Mouse (Mus musculus) neural tube, embryonic 13.5 days (tissue): ENCODE data around the gene Tekt1. TPM values are rescaled to one million over a fixed set of nuclear protein-coding genes. Genes with fewer than 3 reads are reported as not detected.

Experiments
- ATAC-seq: fragments of 200-750 bp; cut with Nextera tagmentation; 2 replicates; pipeline ENCODE4 v1.8.0; 2017; ENCODE audit warnings: low read depth, mild to moderate bottlenecking, moderate TSS enrichment, moderate library complexity
- H3K27ac ChIP-seq: fragments of 300-500 bp; sonication (generic); replicated peaks from 2 replicates; pipeline ENCODE4 v1.5.1; 2015; ENCODE audit warnings: moderate library complexity, mild to moderate bottlenecking, inconsistent platforms
- H3K27me3 ChIP-seq: fragments of 300-500 bp; sonication (generic); 2 replicates; pipeline ENCODE4 v1.6.1; 2015; ENCODE audit warnings: mild to moderate bottlenecking, inconsistent platforms
- H3K36me3 ChIP-seq: fragments of 300-500 bp; sonication (generic); 2 replicates; pipeline ENCODE4 v1.6.1; 2015; ENCODE audit warnings: mild to moderate bottlenecking, inconsistent platforms
- H3K4me1 ChIP-seq: fragments of 300-500 bp; sonication (generic); replicated peaks from 2 replicates; pipeline ENCODE4 v1.6.1; 2015; ENCODE audit warnings: inconsistent platforms
- H3K4me2 ChIP-seq: fragments of 300-500 bp; sonication (generic); 2 replicates; pipeline ENCODE4 v1.6.1; 2015; ENCODE audit warnings: inconsistent platforms, mild to moderate bottlenecking, moderate library complexity
- H3K4me3 ChIP-seq: fragments of 300-500 bp; sonication (generic); 2 replicates; pipeline ENCODE4 v1.5.1; 2015; ENCODE audit warnings: mild to moderate bottlenecking, inconsistent platforms
- H3K9ac ChIP-seq: fragments of 300-500 bp; sonication (generic); 2 replicates; pipeline ENCODE4 v1.6.1; 2015; ENCODE audit warnings: moderate library complexity, mild to moderate bottlenecking, inconsistent platforms
- H3K9me3 ChIP-seq: fragments of 300-500 bp; sonication (generic); 2 replicates; pipeline ENCODE4 v1.6.1; 2016; ENCODE audit warnings: inconsistent platforms
- WGBS: fragments of 180-500 bp; shearing (Covaris S2); methylation state at CpG from one replicate; pipeline ENCODE4 v1.1.7; 2015; 5-methylcytosine and 5-hydroxymethylcytosine counted together
- polyA plus RNA-seq: library from polyadenylated mRNA; unstranded; fragments of >200 nt; fragmentation: Nextera tagmentation; extraction: Ambion mirVana; gene quantifications from 2 replicates; pipeline ENCODE4 v1.2.1, GENCODE M21; 2015

Gene Tekt1
- polyA plus RNA-seq = 7.0 and 7.3 TPM in 2 replicates

DNA sequence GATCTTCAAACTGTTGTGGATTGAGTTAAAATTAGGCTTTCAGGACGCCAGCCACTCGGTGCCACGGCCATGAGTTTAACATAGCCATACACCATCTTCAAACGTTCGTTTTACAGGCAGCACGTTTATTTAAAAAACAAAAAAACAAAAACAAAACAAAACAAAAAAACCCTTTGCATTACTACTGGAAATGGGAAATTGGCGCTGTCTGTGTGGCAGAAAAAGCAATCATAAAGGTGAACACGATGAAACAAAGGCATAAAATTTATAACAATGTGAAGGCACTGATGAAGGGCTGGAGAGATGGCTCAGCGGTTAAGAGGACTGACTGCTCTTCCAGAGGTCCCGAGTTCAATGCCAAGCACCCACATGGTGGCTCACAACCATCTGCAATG is at the start of gene Tekt1:
TSS of gene Tekt1 (minus strand) at position 96 of the 395 bp plus-strand sequence.
- Histone ChIP-seq H3K9ac (peak within 1 kb of the TSS; percentile 75), H3K36me3 (no peaks in the 10 kb centered on the region), H3K4me2 (peak within 1 kb of the TSS; percentile 78), H3K9me3 (no peaks in the 10 kb centered on the region), H3K27me3 (no peaks in the 10 kb centered on the region), H3K4me3 (peak within 1 kb of the TSS; percentile 45), H3K27ac (peak within 1 kb of the TSS; percentile 70), H3K4me1 (peaks cover 7% of the 10 kb centered on the region; the same call in 1 of the 2 replicates)
- WGBS = 34% methylated on average over 10 of the region's 10 CpGs
- ATAC-seq = no peak

DNA sequence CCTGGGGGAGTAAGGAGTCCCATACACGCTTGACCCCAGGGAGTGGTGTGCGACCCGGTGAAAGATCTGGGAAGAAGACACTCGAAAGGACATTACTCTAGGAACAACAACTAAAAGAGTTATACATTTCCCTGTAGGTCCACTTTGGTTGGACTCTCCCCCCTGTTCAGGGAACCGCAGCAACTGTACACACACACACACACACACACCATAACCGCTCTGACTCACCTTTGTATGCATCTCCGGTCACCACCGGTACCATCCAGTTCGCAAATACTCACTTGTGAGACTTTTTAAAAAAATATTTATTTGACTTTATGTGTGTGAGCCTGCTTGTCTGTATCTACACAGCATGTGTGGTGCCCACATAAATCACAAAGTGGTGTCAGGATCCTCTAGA is 49.7 kb upstream of the Tekt1 start:
- 27% methylated on average over 9 of the region's 9 CpGs for WGBS
- ATAC-seq = no peak
- Histone ChIP-seq H3K27me3 (peaks cover 53% of the 10 kb centered on the region), H3K9me3 (no peaks in the 10 kb centered on the region), H3K36me3 (no peaks in the 10 kb centered on the region), H3K4me1 (peaks cover 25% of the 10 kb centered on the region), H3K4me3 (peak overlapping the region; percentile 58), H3K27ac (no peak overlapping the region), H3K9ac (0 out of 2 replicates have a peak overlapping the region, but pooled peaks have one; percentile 73), H3K4me2 (peak overlapping the region; percentile 98)

DNA sequence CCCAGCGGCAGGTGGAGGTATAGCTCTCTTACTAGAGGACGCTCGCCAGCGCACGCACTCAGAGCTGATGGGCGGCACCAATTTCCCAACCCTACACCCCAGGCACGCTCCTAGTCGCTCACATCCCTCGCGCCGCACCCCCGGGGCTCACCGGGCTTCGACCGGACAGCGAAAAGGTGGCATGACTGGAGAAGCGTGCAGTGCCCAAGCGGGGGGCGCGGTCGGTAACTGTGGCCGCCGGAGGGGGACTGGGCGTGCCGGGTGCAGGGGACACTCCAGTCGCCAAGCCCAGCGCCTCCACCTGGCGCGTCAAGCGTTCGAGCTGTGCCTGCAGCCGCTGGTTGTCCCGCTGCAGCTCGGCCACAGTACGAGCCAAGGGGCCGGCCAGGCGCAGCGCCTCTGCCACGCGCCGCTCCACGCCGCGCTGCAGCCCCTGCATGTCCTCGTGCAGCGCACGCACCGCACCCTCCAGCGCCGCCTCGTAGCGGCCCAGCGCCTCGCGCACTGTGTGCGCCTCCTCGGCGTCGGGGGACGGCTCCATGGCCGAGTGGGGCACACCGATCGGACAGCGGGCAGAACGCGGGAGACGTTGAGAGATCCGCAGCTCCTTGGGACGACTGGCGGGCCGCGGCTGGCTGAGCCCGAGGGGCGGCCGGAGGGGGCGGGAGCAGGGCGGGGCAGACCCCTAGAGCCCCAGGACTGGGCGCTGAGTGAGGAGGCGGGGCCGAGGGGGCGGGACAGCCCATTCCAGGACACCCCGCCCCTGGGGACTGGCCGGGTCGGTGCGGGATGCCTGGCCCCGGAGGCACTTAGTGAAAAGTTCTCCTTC is 49.1 kb upstream of the Tekt1 start, which contains the start of gene Smtnl2:
TSS of gene Smtnl2 (minus strand) at position 621 of the 829 bp plus-strand sequence.
- H3K4me1 ChIP-seq = peaks cover 29% of the 10 kb centered on the region
- no peaks in the 10 kb centered on the region for H3K9me3 ChIP-seq
- H3K36me3 ChIP-seq = no peaks in the 10 kb centered on the region
- H3K27me3 ChIP-seq = peaks cover 58% of the 10 kb centered on the region
- WGBS = under 1% methylated on average over 86 of the region's 86 CpGs
- peak within 1 kb of the TSS; percentile 58 for H3K4me3 ChIP-seq
- ATAC-seq = peak; percentile 86
- H3K4me2 ChIP-seq = peak within 1 kb of the TSS; percentile 98
- H3K9ac ChIP-seq = peak within 1 kb of the TSS; percentile 73
- H3K27ac ChIP-seq = no peak within 1 kb of the TSS

DNA sequence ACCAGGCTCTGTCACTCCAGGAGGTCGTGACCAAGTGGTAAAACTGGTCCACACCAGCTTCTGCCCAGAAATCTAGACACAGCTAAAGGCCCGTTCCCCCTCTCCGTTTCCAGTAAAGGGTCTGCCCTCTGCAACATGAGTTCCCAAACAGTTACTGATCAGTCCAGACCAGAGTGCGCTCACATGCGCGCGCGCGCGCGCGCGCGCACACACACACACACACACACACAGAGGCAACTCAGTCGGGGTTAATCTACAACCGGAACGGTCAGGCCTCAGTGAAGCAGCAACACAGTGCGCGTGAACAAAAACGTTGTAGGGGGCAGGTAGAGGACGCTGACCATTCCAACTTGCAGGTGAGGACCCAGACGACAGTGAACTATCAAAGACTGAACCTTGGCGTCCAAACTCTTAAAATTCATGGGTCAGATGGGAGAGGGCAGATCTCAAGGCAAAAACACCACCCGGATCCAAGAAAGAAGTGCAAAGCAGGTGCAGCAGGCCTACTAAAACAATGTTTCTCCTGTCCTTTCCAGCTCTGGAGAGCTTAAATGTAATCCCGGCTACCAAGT is 48.4 kb upstream of the Tekt1 start:
- peak overlapping the region; percentile 31; the same call in 1 of the 2 replicates for H3K9ac ChIP-seq
- H3K4me2 ChIP-seq = peak overlapping the region; percentile 98
- H3K4me3 ChIP-seq = peak overlapping the region; percentile 58
- ATAC-seq = peak; percentile 30; the same call in 1 of the 2 replicates
- H3K9me3 ChIP-seq = no peaks in the 10 kb centered on the region
- H3K4me1 ChIP-seq = peaks cover 29% of the 10 kb centered on the region
- no peak overlapping the region for H3K27ac ChIP-seq
- H3K27me3 ChIP-seq = peaks cover 58% of the 10 kb centered on the region
- H3K36me3 ChIP-seq = no peaks in the 10 kb centered on the region
- WGBS = 1% methylated on average over 25 of the region's 25 CpGs

DNA sequence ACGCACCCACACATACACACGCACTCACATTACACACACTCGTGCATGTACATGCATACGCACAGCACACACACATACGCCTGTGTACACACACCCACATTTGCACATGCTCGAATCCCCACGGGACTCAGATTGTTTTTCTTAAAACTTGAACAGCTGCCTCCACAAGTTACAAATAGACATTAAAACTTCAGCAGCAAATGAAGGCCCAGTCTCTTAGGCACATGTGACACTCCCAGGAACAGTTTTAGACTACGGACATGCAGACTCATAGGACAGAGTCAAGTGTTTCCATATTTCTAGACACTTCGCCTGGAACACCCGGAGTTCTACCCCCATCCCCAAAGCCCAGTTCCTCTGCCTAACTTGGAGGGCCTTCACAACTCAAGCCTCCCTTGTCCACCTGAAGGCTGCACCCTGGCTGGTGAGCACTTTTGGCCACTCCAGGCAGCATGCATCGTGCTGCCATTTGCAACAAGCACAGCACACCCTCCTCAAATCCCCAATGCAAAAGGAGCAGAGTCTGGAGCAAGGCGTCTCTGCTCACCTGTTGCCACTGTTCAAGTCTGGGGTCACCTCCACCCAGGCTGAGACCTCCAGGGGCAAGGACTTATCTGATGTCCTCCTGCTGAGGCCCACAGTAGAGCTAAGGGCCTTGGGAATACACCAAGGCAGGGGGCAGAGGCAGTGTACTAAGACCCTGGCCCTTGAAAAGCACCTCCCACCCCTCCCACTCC is 47.6 kb upstream of the Tekt1 start:
- ATAC-seq = no peak

DNA sequence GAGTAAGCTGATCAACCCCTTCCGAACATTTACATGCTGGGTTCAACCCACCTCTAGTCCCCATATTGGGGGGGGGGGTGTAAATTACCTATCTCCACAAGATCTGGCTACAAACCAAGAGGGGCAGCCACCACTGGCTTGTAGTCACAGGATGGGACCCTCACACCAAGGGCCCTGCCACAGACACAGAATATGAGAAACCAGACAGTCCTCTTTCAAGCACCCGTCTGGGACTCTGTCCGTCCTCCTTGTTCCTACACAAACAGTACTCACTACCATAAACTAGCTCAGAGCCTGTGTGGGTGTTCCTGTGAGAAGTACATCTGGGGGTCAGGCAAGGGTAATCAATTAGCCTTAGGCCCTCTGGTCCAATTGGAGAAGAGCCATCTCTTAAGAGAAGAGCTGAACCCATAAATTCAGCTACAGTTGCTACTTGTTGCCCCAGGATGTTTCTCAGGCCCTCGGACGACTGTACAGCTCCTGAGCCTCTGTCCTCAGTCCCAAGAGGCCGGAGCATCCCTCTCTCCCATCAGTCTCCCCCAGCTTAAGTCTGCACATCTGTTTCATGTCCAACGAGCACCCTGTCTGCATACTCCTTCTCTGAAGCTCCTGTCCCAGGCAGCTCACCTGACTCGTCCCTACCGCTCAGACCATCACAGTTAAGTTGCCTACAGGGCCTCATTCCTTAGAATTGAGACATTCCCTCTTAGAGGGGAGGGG is 46.4 kb upstream of the Tekt1 start:
- H3K4me3 ChIP-seq = no peak overlapping the region
- peaks cover 29% of the 10 kb centered on the region for H3K4me1 ChIP-seq
- peak overlapping the region; percentile 98 for H3K4me2 ChIP-seq
- WGBS = 28% methylated on average over 9 of the region's 9 CpGs
- no peak for ATAC-seq
- no peak overlapping the region for H3K27ac ChIP-seq
- peaks cover 58% of the 10 kb centered on the region for H3K27me3 ChIP-seq
- no peak overlapping the region for H3K9ac ChIP-seq
- H3K9me3 ChIP-seq = no peaks in the 10 kb centered on the region
- H3K36me3 ChIP-seq = no peaks in the 10 kb centered on the region

More for the DNA sequence above, 47.6 kb upstream of the Tekt1 start:
- Histone ChIP-seq H3K36me3 (no peaks in the 10 kb centered on the region), H3K9ac (no peak overlapping the region), H3K27me3 (peaks cover 58% of the 10 kb centered on the region), H3K9me3 (no peaks in the 10 kb centered on the region), H3K4me3 (no peak overlapping the region), H3K27ac (no peak overlapping the region), H3K4me2 (peak overlapping the region; percentile 98), H3K4me1 (peaks cover 29% of the 10 kb centered on the region)
- WGBS = 53% methylated on average over 12 of the region's 12 CpGs

DNA sequence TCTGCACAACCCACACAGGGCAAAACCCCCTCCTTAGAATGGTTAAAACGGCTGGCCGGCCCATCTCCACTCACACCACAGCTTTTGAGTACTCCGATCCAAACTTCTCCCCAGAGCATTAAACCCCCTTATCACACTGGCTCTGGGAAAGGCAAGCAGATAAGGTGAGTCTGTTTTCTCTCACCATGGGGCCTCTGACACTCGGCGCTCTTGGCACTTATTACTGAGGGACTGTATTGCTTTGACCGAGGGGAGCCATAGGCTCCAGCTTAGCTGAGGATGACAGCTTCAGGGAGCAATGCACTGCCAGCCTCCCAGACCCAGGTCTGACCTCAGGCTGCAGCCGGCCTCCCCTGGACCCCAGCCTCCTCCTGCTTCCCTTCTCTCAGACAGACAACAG is 45.3 kb upstream of the Tekt1 start:
- 15% methylated on average over 7 of the region's 7 CpGs for WGBS
- Histone ChIP-seq H3K27ac (no peak overlapping the region), H3K27me3 (peaks cover 51% of the 10 kb centered on the region), H3K4me1 (peaks cover 29% of the 10 kb centered on the region), H3K36me3 (no peaks in the 10 kb centered on the region), H3K4me2 (no peak overlapping the region), H3K4me3 (no peak overlapping the region), H3K9me3 (no peaks in the 10 kb centered on the region), H3K9ac (no peak overlapping the region)
- ATAC-seq = no peak

DNA sequence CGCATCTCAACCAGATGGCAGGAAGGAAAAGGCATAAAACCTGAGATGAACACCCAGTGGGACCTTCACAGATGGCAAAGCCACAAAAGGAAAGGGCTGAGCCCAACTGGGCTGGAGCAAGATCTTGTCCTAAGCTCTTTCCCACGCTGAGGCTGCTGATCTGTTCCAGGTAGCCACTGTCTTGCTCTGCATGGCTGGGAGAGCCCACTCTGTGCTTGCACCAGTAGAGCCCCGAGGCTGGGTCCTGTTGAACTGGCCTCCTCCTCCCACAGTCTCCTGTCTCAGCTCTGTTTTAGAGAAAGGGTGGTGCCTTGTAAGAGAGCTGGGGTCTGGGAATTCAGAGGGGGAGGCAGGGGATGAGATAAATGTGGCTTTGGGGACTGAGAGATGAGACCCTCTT is 44.8 kb upstream of the Tekt1 start:
- H3K4me2 ChIP-seq = no peak overlapping the region
- ATAC-seq = no peak
- H3K36me3 ChIP-seq = no peaks in the 10 kb centered on the region
- WGBS = 6% methylated on average over 3 of the region's 3 CpGs
- peaks cover 46% of the 10 kb centered on the region for H3K27me3 ChIP-seq
- H3K9me3 ChIP-seq = no peaks in the 10 kb centered on the region
- no peak overlapping the region for H3K9ac ChIP-seq
- H3K4me1 ChIP-seq = peaks cover 29% of the 10 kb centered on the region
- no peak overlapping the region for H3K4me3 ChIP-seq
- no peak overlapping the region for H3K27ac ChIP-seq

DNA sequence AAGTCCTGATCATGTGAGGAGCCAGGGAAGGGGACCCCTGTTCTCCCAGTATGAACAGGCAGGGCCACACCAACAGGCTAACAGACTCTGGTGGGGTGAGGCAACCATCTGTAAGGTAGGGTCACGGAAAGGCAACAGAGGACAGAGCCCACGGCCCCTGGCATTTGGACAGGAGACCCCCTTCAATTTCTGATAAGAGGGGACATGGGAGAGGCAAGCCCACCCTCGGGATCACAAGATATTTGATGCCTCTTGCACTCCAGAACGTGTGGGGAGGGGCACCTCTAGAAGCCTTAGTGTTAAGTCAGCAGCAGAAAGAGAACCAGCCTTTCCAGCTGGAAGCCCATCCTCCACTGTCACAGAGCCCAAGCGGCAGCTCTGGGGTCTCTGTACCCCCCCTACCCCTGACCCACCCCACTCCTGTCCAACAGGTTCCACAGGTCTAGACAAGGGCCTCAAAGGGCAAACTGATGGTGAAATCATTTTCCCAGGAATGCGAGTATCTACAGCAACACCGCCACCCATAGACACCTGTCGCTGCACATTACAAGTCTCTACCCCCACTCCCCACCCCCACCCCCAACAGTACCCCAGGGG is 43.9 kb upstream of the Tekt1 start:
- Histone ChIP-seq H3K9ac (no peak overlapping the region), H3K27ac (no peak overlapping the region), H3K9me3 (no peaks in the 10 kb centered on the region), H3K4me1 (peaks cover 22% of the 10 kb centered on the region), H3K4me3 (no peak overlapping the region), H3K27me3 (peaks cover 37% of the 10 kb centered on the region), H3K4me2 (no peak overlapping the region), H3K36me3 (no peaks in the 10 kb centered on the region)
- ATAC-seq = no peak
- 63% methylated on average over 8 of the region's 8 CpGs for WGBS

DNA sequence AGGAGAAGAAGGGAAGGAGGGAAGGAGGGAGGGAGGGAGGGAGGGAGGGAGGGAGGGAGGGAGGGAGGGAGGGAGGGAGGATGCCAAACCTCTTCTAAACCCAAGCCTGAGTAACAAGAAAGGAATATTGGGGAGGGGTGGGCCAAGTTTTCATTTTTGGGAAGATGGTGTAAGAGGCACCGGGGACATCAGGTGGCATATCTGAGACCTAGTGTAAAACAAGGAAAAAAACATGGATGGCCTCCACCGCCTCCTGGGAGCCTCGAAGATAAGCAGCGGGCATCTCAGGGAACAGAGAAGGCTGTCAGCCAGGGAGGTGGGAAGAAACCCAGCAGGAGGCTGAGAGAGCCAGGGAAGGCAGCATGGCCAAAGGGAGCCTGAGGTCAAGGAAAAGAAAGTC is 43.3 kb upstream of the Tekt1 start:
- Histone ChIP-seq H3K4me1 (peaks cover 16% of the 10 kb centered on the region), H3K4me2 (no peak overlapping the region), H3K36me3 (no peaks in the 10 kb centered on the region), H3K9me3 (no peaks in the 10 kb centered on the region), H3K9ac (no peak overlapping the region), H3K27ac (no peak overlapping the region), H3K4me3 (no peak overlapping the region), H3K27me3 (peaks cover 30% of the 10 kb centered on the region)
- 70% methylated on average over 4 of the region's 4 CpGs for WGBS
- no peak for ATAC-seq

DNA sequence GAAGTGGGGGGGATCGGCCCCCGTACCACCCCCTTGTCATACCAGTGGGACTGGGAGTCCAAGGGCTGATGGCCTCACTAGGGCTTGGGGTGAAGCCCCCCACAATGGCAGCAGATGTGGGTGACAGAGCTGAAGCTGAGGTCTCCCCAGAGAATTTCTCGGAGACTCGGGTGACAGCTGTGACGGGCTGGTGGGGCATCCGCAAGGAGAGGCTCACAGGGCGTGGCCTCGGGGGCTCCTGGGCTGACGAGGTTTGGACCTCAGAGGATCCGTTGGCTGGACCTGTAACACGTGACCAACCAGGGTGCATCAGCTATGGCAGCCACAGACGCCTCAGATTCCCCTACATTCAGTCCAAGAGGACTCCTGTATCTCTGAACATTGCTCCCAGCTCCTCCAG is 40.7 kb upstream of the Tekt1 start:
- Histone ChIP-seq H3K4me3 (no peak overlapping the region), H3K9me3 (no peaks in the 10 kb centered on the region), H3K27me3 (0 out of 2 replicates have a peak, but pooled peaks cover 8% of the 10 kb centered on the region), H3K4me1 (peaks cover 13% of the 10 kb centered on the region), H3K9ac (no peak overlapping the region), H3K4me2 (no peak overlapping the region), H3K27ac (no peak overlapping the region), H3K36me3 (no peaks in the 10 kb centered on the region)
- ATAC-seq = no peak
- WGBS = 84% methylated on average over 12 of the region's 12 CpGs
